Mouse (Mus musculus): ENCODE measurements at regions not wholly inside any gene's neighbourhood (a gene's known extent, or its start where the extent isn't known, plus 50 kb on each side); places are given as distances from the start of the nearest gene placed in this dataset.

DNA sequence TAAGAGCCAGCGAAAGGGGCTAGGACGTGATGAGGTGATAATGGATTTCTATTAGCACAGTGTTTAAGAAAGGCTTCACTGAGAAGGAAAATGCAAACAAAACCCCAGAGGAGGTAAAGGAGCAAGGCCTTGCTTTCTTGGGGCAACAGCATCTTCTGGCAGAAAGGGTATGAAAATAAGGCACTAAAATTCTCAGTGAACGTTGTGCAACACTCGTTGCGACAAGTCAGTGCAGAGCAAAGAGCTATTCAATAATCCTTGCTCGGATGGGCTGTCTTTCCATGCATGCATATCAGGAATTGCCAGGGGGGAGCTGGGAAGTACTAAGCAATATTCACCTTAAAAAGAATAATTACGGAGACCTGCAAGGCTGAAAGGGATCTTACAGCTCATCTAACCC is 479.6 kb upstream of the 4930412O13Rik start:
- TF ChIP-seq HCFC1 (IDR thresholded peaks at IDR 0.05; ENCODE audit: low read depth, low read length) (no peak), CTCF (IDR thresholded peaks at IDR 0.05 in 2 of 3, conservative IDR thresholded peaks at IDR 0.05 in 1 of 3; ENCODE audit: control insufficient read depth in 1 of 3, insufficient read depth in 1 of 3, low read depth in 2 of 3, low read length in 3 of 3, poor library complexity in 1 of 3, severe bottlenecking in 1 of 3) (no peak), E2F4 (IDR thresholded peaks at IDR 0.05; ENCODE audit: borderline replicate concordance, low read depth, low read length) (no peak), ZC3H11A (IDR thresholded peaks at IDR 0.05; ENCODE audit: low read depth, low read length) (no peak), ETS1 (IDR thresholded peaks at IDR 0.05; ENCODE audit: low read depth, low read length) (no peak), EP300 (IDR thresholded peaks at IDR 0.05; ENCODE audit: low read depth in 1 of 2, low read length in 2 of 2) (no peak), MYB (IDR thresholded peaks at IDR 0.05; ENCODE audit: low read depth, low read length) (no peak), POLR2A (IDR thresholded peaks at IDR 0.05; ENCODE audit: control insufficient read depth in 1 of 2, insufficient read depth in 1 of 2, low read depth in 1 of 2, low read length in 2 of 2, poor library complexity in 1 of 2) (no peak), JUND (IDR thresholded peaks at IDR 0.05; ENCODE audit: low read depth, low read length) (no peak), BHLHE40 (IDR thresholded peaks at IDR 0.05; ENCODE audit: borderline replicate concordance, low read depth, low read length) (no peak)
